Mouse (Mus musculus) midbrain, postnatal 0 days (tissue): ENCODE results near the gene Kcnq4. TPM values are rescaled to one million over a fixed set of nuclear protein-coding genes. Genes with fewer than 3 reads are reported as not detected.

Experiments
- ATAC-seq: fragments of 200-750 bp; cut with Nextera tagmentation; 2 replicates; pipeline ENCODE4 v1.8.0; 2017; ENCODE audit warnings: moderate number of reproducible peaks, mild to moderate bottlenecking, moderate TSS enrichment, moderate library complexity; ENCODE audit not compliant: low FRiP score
- DNase-seq: peaks from one replicate; pipeline ENCODE4 v3.0.0-alpha.2; 2015; ENCODE audit warnings: low spot score
- H3K27ac ChIP-seq: fragments of 300-500 bp; sonication (generic); 2 replicates; pipeline ENCODE4 v1.5.1; 2014; ENCODE audit warnings: low read depth, mild to moderate bottlenecking, low read length, mixed read lengths
- H3K27me3 ChIP-seq: fragments of 300-500 bp; sonication (generic); 2 replicates; pipeline ENCODE4 v1.6.1; 2014; ENCODE audit warnings: low read length, control low read depth, mixed read lengths; ENCODE audit not compliant: insufficient read depth
- H3K36me3 ChIP-seq: fragments of 300-500 bp; sonication (generic); 2 replicates; pipeline ENCODE4 v1.6.1; 2014; ENCODE audit warnings: low read length, control low read depth, mixed read lengths; ENCODE audit not compliant: insufficient read depth
- H3K4me1 ChIP-seq: fragments of 300-500 bp; sonication (generic); 2 replicates; pipeline ENCODE4 v1.6.1; 2014; ENCODE audit warnings: mild to moderate bottlenecking, control low read depth, antibody characterized with exemption, low read length, mixed read lengths; ENCODE audit not compliant: insufficient read depth
- H3K4me2 ChIP-seq: fragments of 300-500 bp; sonication (generic); 2 replicates; pipeline ENCODE4 v1.6.1; 2014; ENCODE audit warnings: low read depth, mild to moderate bottlenecking, low read length, mixed read lengths; ENCODE audit not compliant: poor library complexity, severe bottlenecking
- H3K4me3 ChIP-seq: fragments of 300-500 bp; sonication (generic); 2 replicates; pipeline ENCODE4 v1.5.1; 2014; ENCODE audit warnings: low read depth, mild to moderate bottlenecking, low read length, moderate library complexity
- H3K9ac ChIP-seq: fragments of 300-500 bp; sonication (generic); replicated peaks from 2 replicates; pipeline ENCODE4 v1.6.1; 2014; ENCODE audit warnings: mild to moderate bottlenecking, low read length, moderate library complexity, mixed read lengths; ENCODE audit not compliant: poor library complexity, severe bottlenecking
- H3K9me3 ChIP-seq: fragments of 300-500 bp; sonication (generic); 2 replicates; pipeline ENCODE4 v1.6.1; 2016; ENCODE audit warnings: low read length, control low read depth
- CTCF ChIP-seq: IDR thresholded peaks from 2 replicates; pipeline ENCODE4 v1.5.1; 2016; ENCODE audit warnings: antibody characterized with exemption, mild to moderate bottlenecking
- WGBS: fragments of 180-500 bp; shearing (Covaris S2); extraction: QIAGEN DNeasy Blood & Tissue Kit; methylation state at CpG from one replicate; pipeline ENCODE4 v1.1.7; 2014; 5-methylcytosine and 5-hydroxymethylcytosine counted together
- polyA plus RNA-seq: library from polyadenylated mRNA; unstranded; fragments of >200 nt; fragmentation: Nextera tagmentation; extraction: Ambion mirVana; gene quantifications from 2 replicates; pipeline ENCODE4 v1.2.1, GENCODE M21; 2015
- total RNA-seq: library from RNA; depleted of rRNA; stranded (reverse); fragments of >200 nt; gene quantifications from 2 replicates; pipeline ENCODE4 v1.2.3, GENCODE M21; 2014

Kcnq4 gene
- total and polyA plus RNA-seq, 2 experiments from 2014 or later: 4.2 to 9.8 TPM

GRCm38 (mm10) chr4:120675640-120676039, 72.8 kb downstream of the Kcnq4 start:
- H3K27ac ChIP-seq: no peak overlapping the region
- no peaks in the 10 kb centered on the region for H3K4me1 ChIP-seq
- WGBS: 79% methylated on average over 2 of the region's 2 CpGs
- ATAC-seq: no peak
- H3K9me3 ChIP-seq: no peaks in the 10 kb centered on the region
- no peak overlapping the region for H3K9ac ChIP-seq
- no peak overlapping the region for H3K4me2 ChIP-seq
- no peaks in the 10 kb centered on the region for H3K36me3 ChIP-seq
- no peaks in the 10 kb centered on the region for H3K27me3 ChIP-seq
- H3K4me3 ChIP-seq: no peak overlapping the region
- no peak for DNase-seq
- TF ChIP-seq CTCF: no peak

- H3K4me1 ChIP-seq: no peaks in the 10 kb centered on the region
- H3K4me2 ChIP-seq: no peak overlapping the region
- no peak overlapping the region for H3K4me3 ChIP-seq
- 70% methylated on average over 8 of the region's 8 CpGs for whole genome bisulfite sequencing
- DNase-seq (no peak), ATAC-seq (no peak)
- no peak overlapping the region for H3K27ac ChIP-seq
- H3K27me3 ChIP-seq: no peaks in the 10 kb centered on the region
- no peaks in the 10 kb centered on the region for H3K9me3 ChIP-seq
- no peaks in the 10 kb centered on the region for H3K36me3 ChIP-seq
- no peak overlapping the region for H3K9ac ChIP-seq
- TF ChIP-seq CTCF: no peak
Observed at GRCm38 (mm10) chr4:120674775-120675451, 73.5 kb downstream of the Kcnq4 start.

GRCm38 (mm10) chr4:120673606-120674005, 74.8 kb downstream of the Kcnq4 start:
- no peak overlapping the region for H3K9ac ChIP-seq
- TF ChIP-seq CTCF: no peak
- H3K4me1 ChIP-seq: no peaks in the 10 kb centered on the region
- H3K4me3 ChIP-seq: no peak overlapping the region
- peaks cover 5% of the 10 kb centered on the region; the same call in 1 of the 2 replicates for H3K27me3 ChIP-seq
- H3K4me2 ChIP-seq: no peak overlapping the region
- no peaks in the 10 kb centered on the region for H3K36me3 ChIP-seq
- H3K9me3 ChIP-seq: no peaks in the 10 kb centered on the region
- DNase-seq (no peak), ATAC-seq (no peak)
- H3K27ac ChIP-seq: no peak overlapping the region
- WGBS: 87% methylated on average over 3 of the region's 3 CpGs

- Histone ChIP-seq H3K9me3 (no peaks in the 10 kb centered on the region), H3K4me2 (no peak overlapping the region), H3K4me1 (no peaks in the 10 kb centered on the region; the same call in 1 of the 2 replicates), H3K4me3 (no peak overlapping the region), H3K27me3 (peaks cover 13% of the 10 kb centered on the region; the same call in 1 of the 2 replicates), H3K9ac (no peak overlapping the region), H3K27ac (no peak overlapping the region), H3K36me3 (no peaks in the 10 kb centered on the region)
- WGBS: 23% methylated on average over 12 of the region's 12 CpGs
- TF ChIP-seq CTCF: no peak
- DNase-seq (no peak), ATAC-seq (no peak)
Observed at GRCm38 (mm10) chr4:120671046-120671445, 77.4 kb downstream of the Kcnq4 start.

- H3K4me1 ChIP-seq: no peaks in the 10 kb centered on the region; the same call in 1 of the 2 replicates
- DNase-seq: no peak
- no peak for ATAC-seq
- no peak for TF ChIP-seq CTCF
- no peaks in the 10 kb centered on the region for H3K9me3 ChIP-seq
- H3K27ac ChIP-seq: no peak overlapping the region
- 77% methylated on average over 5 of the region's 5 CpGs for WGBS
- no peak overlapping the region for H3K9ac ChIP-seq
- H3K4me3 ChIP-seq: no peak overlapping the region
- H3K36me3 ChIP-seq: no peaks in the 10 kb centered on the region
- no peak overlapping the region for H3K4me2 ChIP-seq
- peaks cover 13% of the 10 kb centered on the region; the same call in 1 of the 2 replicates for H3K27me3 ChIP-seq
Observed at GRCm38 (mm10) chr4:120669585-120669984, 78.8 kb downstream of the Kcnq4 start.

- 97% methylated on average over 4 of the region's 4 CpGs for WGBS
- Histone ChIP-seq H3K4me1 (no peaks in the 10 kb centered on the region; the same call in 1 of the 2 replicates), H3K27ac (no peak overlapping the region), H3K4me2 (no peak overlapping the region), H3K27me3 (peaks cover 13% of the 10 kb centered on the region; the same call in 1 of the 2 replicates), H3K4me3 (no peak overlapping the region), H3K9me3 (no peaks in the 10 kb centered on the region), H3K9ac (no peak overlapping the region), H3K36me3 (no peaks in the 10 kb centered on the region)
- ATAC-seq: no peak
- TF ChIP-seq CTCF: no peak
- DNase-seq: no peak
Observed at GRCm38 (mm10) chr4:120668551-120668950, 79.9 kb downstream of the Kcnq4 start.
